Comparison of ENCODE assay signal across 12 mouse cellular contexts in genomic region chr3:130947277-130947606, GRCm38 (mm10).
DNase-seq lines count a peak whose midpoint lies in the region; ATAC-seq and TF ChIP-seq lines count a peak whose summit lies in the region.
"Had no signal": no experiment of that assay in that cellular context is flagged by ENCODE, and none has a peak within 500 bp of the region (broad histone marks: within the 10 kb centered on the region; RNA-seq: fewer than 3 reads in every experiment).

No protein-coding gene starts in this region.

- no peak for TF ChIP-seq POLR2A in cerebellum, adult 2 months (IDR thresholded peaks at IDR 0.05; ENCODE audit: borderline replicate concordance, insufficient read depth, low read length)

- no peaks in the 10 kb centered on the region for H3K9me3 ChIP-seq in heart, embryonic 16.5 days (replicated peaks; ENCODE audit: control insufficient read depth, low read length)
- H3K9me3 ChIP-seq in hindbrain, embryonic 16.5 days (ENCODE audit: control insufficient read depth, low read length), result no peaks in the 10 kb centered on the region
- no peaks in the 10 kb centered on the region for H3K9me3 ChIP-seq in neural tube, embryonic 15.5 days (replicated peaks)
- H3K9me3 ChIP-seq in kidney, embryonic 16.5 days (ENCODE audit: low read length), result no peaks in the 10 kb centered on the region
- H3K9me3 ChIP-seq: neural tube, embryonic 12.5 days had no signal

- H3K27me3 ChIP-seq in heart, embryonic 16.5 days (ENCODE audit: control insufficient read depth, insufficient read depth, low read length), result no peaks in the 10 kb centered on the region
- no peaks in the 10 kb centered on the region for H3K27me3 ChIP-seq in hindbrain, embryonic 16.5 days (replicated peaks; ENCODE audit: control insufficient read depth, insufficient read depth, low read length)
- no peaks in the 10 kb centered on the region for H3K27me3 ChIP-seq in neural tube, embryonic 15.5 days (replicated peaks)
- no peaks in the 10 kb centered on the region for H3K27me3 ChIP-seq in kidney, embryonic 16.5 days (ENCODE audit: insufficient read depth, low read length)
- no peaks in the 10 kb centered on the region for H3K27me3 ChIP-seq in cerebellum, adult 2 months (ENCODE audit: control insufficient read depth, insufficient read depth, low read length)
- H3K27me3 ChIP-seq: neural tube, embryonic 12.5 days had no signal

- no peak for DNase-seq in heart, adult 18-20 months
- peak; percentile 86 for DNase-seq in CD4-positive, CD25-positive, alpha-beta regulatory T cell, adult 2 months (ENCODE audit: low read depth, low spot score)
- DNase-seq in embryo, embryonic 11 days, result no peak
- DNase-seq in cerebellum, adult 2 months, result no peak
- DNase-seq: lung, postnatal 14 days; right cerebral cortex, postnatal 25 days had no signal

- peak overlapping the region; percentile 75; the same call in 1 of the 2 replicates for H3K27ac ChIP-seq in heart, embryonic 16.5 days (ENCODE audit: low read length)
- H3K27ac ChIP-seq in hindbrain, embryonic 16.5 days (ENCODE audit: low read depth, low read length), result 0 out of 2 replicates have a peak overlapping the region, but pooled peaks have one; percentile 34
- H3K27ac ChIP-seq in neural tube, embryonic 15.5 days (replicated peaks), result no peak overlapping the region
- no peak overlapping the region for H3K27ac ChIP-seq in kidney, embryonic 16.5 days (ENCODE audit: low read length)
- no peak overlapping the region for H3K27ac ChIP-seq in cerebellum, adult 2 months (ENCODE audit: insufficient read depth, low read length)
- H3K27ac ChIP-seq: neural tube, embryonic 12.5 days had no signal

- no peak overlapping the region for H3K9ac ChIP-seq in heart, embryonic 16.5 days (ENCODE audit: low read length)
- H3K9ac ChIP-seq in hindbrain, embryonic 16.5 days (ENCODE audit: low read depth, low read length), result no peak overlapping the region
- no peak overlapping the region for H3K9ac ChIP-seq in neural tube, embryonic 15.5 days (replicated peaks)
- no peak overlapping the region for H3K9ac ChIP-seq in kidney, embryonic 16.5 days (replicated peaks; ENCODE audit: low read length)
- H3K9ac ChIP-seq: neural tube, embryonic 12.5 days had no signal

- peak; percentile 54 for ATAC-seq in heart, embryonic 16.5 days (replicated peaks; ENCODE audit: extremely low read depth, insufficient read depth, low FRiP score)
- ATAC-seq in hindbrain, embryonic 16.5 days, result 0 out of 2 replicates have a peak, but pooled peaks have one; percentile 28
- ATAC-seq in neural tube, embryonic 15.5 days (ENCODE audit: low FRiP score), result 0 out of 2 replicates have a peak, but pooled peaks have one; percentile 9
- no peak for ATAC-seq in kidney, embryonic 16.5 days (ENCODE audit: low FRiP score, low TSS enrichment)
- ATAC-seq: intestine, embryonic 16.5 days had no signal

- H3K4me1 ChIP-seq in heart, embryonic 16.5 days (ENCODE audit: control insufficient read depth, insufficient read depth, low read length), result peaks cover 5% of the 10 kb centered on the region
- H3K4me1 ChIP-seq in hindbrain, embryonic 16.5 days (ENCODE audit: control insufficient read depth, insufficient read depth, low read depth, low read length), result peaks cover 19% of the 10 kb centered on the region
- H3K4me1 ChIP-seq in neural tube, embryonic 15.5 days, result peaks cover 23% of the 10 kb centered on the region
- H3K4me1 ChIP-seq in kidney, embryonic 16.5 days (ENCODE audit: insufficient read depth, low read length), result peaks cover 17% of the 10 kb centered on the region
- 0 out of 2 replicates have a peak, but pooled peaks cover 5% of the 10 kb centered on the region for H3K4me1 ChIP-seq in cerebellum, adult 2 months (ENCODE audit: control insufficient read depth, insufficient read depth, low read length)

- WGBS in heart, embryonic 16.5 days, result 84% methylated on average over 4 of the region's 4 CpGs
- WGBS in hindbrain, embryonic 16.5 days, result 65% methylated on average over 4 of the region's 4 CpGs
- WGBS in neural tube, embryonic 15.5 days, result 76% methylated on average over 4 of the region's 4 CpGs
- 79% methylated on average over 4 of the region's 4 CpGs for WGBS in kidney, embryonic 16.5 days
- whole genome bisulfite sequencing in cerebellum, adult 2 months, result 47% methylated on average over 4 of the region's 4 CpGs

- no peak overlapping the region for H3K4me3 ChIP-seq in heart, embryonic 16.5 days (ENCODE audit: low read length)
- H3K4me3 ChIP-seq in hindbrain, embryonic 16.5 days (ENCODE audit: low read length), result no peak overlapping the region
- H3K4me3 ChIP-seq in neural tube, embryonic 15.5 days (replicated peaks), result no peak overlapping the region
- no peak overlapping the region for H3K4me3 ChIP-seq in kidney, embryonic 16.5 days (ENCODE audit: low read length)
- H3K4me3 ChIP-seq in cerebellum, adult 2 months (replicated peaks; ENCODE audit: insufficient read depth, low read depth, low read length), result no peak overlapping the region
- H3K4me3 ChIP-seq: neural tube, embryonic 12.5 days had no signal

- no peak for TF ChIP-seq CTCF in cerebellum, adult 2 months (IDR thresholded peaks at IDR 0.05; ENCODE audit: borderline replicate concordance, insufficient read depth, low read depth, low read length)

- H3K36me3 ChIP-seq in heart, embryonic 16.5 days (ENCODE audit: control insufficient read depth, insufficient read depth), result no peaks in the 10 kb centered on the region
- H3K36me3 ChIP-seq in hindbrain, embryonic 16.5 days (ENCODE audit: control insufficient read depth, insufficient read depth, low read length), result no peaks in the 10 kb centered on the region
- H3K36me3 ChIP-seq in neural tube, embryonic 15.5 days, result no peaks in the 10 kb centered on the region
- H3K36me3 ChIP-seq in kidney, embryonic 16.5 days (ENCODE audit: insufficient read depth, low read length), result no peaks in the 10 kb centered on the region
- H3K36me3 ChIP-seq: neural tube, embryonic 12.5 days had no signal

- no peak overlapping the region for H3K4me2 ChIP-seq in heart, embryonic 16.5 days (ENCODE audit: low read depth, low read length)
- no peak overlapping the region for H3K4me2 ChIP-seq in hindbrain, embryonic 16.5 days (ENCODE audit: low read length)
- H3K4me2 ChIP-seq in neural tube, embryonic 15.5 days, result no peak overlapping the region
- no peak overlapping the region for H3K4me2 ChIP-seq in kidney, embryonic 16.5 days (replicated peaks; ENCODE audit: low read depth, low read length)

Comparison
In these comparisons a context has a peak if more than half of its experiments do, and no peak if none do; other contexts are left out.
1. H3K27ac ChIP-seq: peak in heart, embryonic 16.5 days (single experiment) and hindbrain, embryonic 16.5 days (single experiment); none in neural tube, embryonic 15.5 days (single experiment), kidney, embryonic 16.5 days (single experiment) and cerebellum, adult 2 months (single experiment).